Mouse (Mus musculus) ES-E14 (cell line): ENCODE data around the gene Clic1.

ENCODE experiments used
- HCFC1 ChIP-seq: IDR thresholded peaks from 2 replicates; pipeline ENCODE4 v1.6.1; 2012; ENCODE audit warnings: low read length, inconsistent platforms, borderline replicate concordance; ENCODE audit not compliant: insufficient read depth
- MAFK ChIP-seq: IDR thresholded peaks from 2 replicates; pipeline ENCODE4 v1.6.1; 2014; ENCODE audit warnings: mild to moderate bottlenecking, low read depth, low read length, inconsistent platforms; ENCODE audit not compliant: insufficient read depth
- ZC3H11A ChIP-seq: IDR thresholded peaks from 2 replicates; pipeline ENCODE4 v1.6.1; 2012; ENCODE audit warnings: low read depth, mild to moderate bottlenecking, inconsistent platforms, low read length, borderline replicate concordance

DNA sequence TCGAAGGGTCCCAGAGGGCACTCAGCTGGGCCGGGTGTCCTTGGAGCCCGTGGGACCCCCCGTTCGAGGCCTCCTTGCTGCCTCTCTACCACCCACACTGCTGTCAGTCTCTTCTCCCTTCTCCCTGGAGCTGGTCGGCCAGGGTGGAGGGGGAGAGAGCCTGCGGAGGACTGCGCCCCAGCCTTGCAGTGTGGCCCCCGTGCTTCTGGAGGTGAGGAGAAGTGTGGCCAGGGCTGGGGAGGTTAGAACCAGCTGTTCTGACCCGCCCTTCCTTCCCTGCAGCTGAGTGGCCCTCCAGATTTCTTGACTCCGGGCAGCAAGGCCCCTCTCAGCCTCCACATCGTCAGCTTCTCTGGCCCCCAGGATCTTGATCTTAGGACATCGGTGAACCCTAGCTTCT, 25.5 kb upstream of the Clic1 start:
- TF ChIP-seq ZC3H11A (no peak), HCFC1 (no peak), MAFK (no peak)
